Mouse (Mus musculus) liver, embryonic 11.5 days (tissue): ENCODE results near the gene Olfr1209. TPM values are rescaled to one million over a fixed set of nuclear protein-coding genes. Genes with fewer than 3 reads are reported as not detected.

ENCODE experiments used
- ATAC-seq: fragments of 200-750 bp; cut with Nextera tagmentation; replicated peaks from 2 replicates; pipeline ENCODE4 v1.8.0; 2017; ENCODE audit warnings: moderate number of reproducible peaks, mild to moderate bottlenecking, moderate TSS enrichment, moderate library complexity; ENCODE audit not compliant: low FRiP score
- DNase-seq: peaks from one replicate; pipeline ENCODE4 v3.0.0-alpha.2; 2017; ENCODE audit warnings: low spot score
- H3K27ac ChIP-seq: fragments of 300-500 bp; sonication (generic); 2 replicates; pipeline ENCODE4 v1.5.1; 2014; ENCODE audit warnings: mild to moderate bottlenecking, low read depth, low read length, control low read depth
- H3K27me3 ChIP-seq: fragments of 300-500 bp; sonication (generic); replicated peaks from 2 replicates; pipeline ENCODE4 v1.6.1; 2014; ENCODE audit warnings: low read length, mixed read lengths; ENCODE audit not compliant: control insufficient read depth, insufficient read depth
- H3K36me3 ChIP-seq: fragments of 300-500 bp; sonication (generic); 2 replicates; pipeline ENCODE4 v1.6.1; 2014; ENCODE audit warnings: mild to moderate bottlenecking, low read length, moderate library complexity, mixed read lengths; ENCODE audit not compliant: control insufficient read depth, insufficient read depth
- H3K4me1 ChIP-seq: fragments of 300-500 bp; sonication (generic); replicated peaks from 2 replicates; pipeline ENCODE4 v1.6.1; 2014; ENCODE audit warnings: low read length, mixed read lengths; ENCODE audit not compliant: control insufficient read depth, insufficient read depth
- H3K4me2 ChIP-seq: fragments of 300-500 bp; sonication (generic); 2 replicates; pipeline ENCODE4 v1.6.1; 2014; ENCODE audit warnings: mild to moderate bottlenecking, control low read depth, moderate library complexity
- H3K4me3 ChIP-seq: fragments of 300-500 bp; sonication (generic); 2 replicates; pipeline ENCODE4 v1.5.1; 2014; ENCODE audit warnings: low read depth, low read length, control low read depth
- H3K9ac ChIP-seq: fragments of 300-500 bp; sonication (generic); 2 replicates; pipeline ENCODE4 v1.6.1; 2014; ENCODE audit warnings: low read depth, low read length, control low read depth
- H3K9me3 ChIP-seq: fragments of 300-500 bp; sonication (generic); 2 replicates; pipeline ENCODE4 v1.6.1; 2016; ENCODE audit warnings: low read length, inconsistent platforms, mixed read lengths; ENCODE audit not compliant: control insufficient read depth
- WGBS: fragments of 180-500 bp; shearing (Covaris S2); extraction: QIAGEN DNeasy Blood & Tissue Kit; methylation state at CpG from one replicate; pipeline ENCODE4 v1.1.7; 2014; 5-methylcytosine and 5-hydroxymethylcytosine counted together
- polyA plus RNA-seq: library from polyadenylated mRNA; unstranded; fragments of >200 nt; fragmentation: Nextera tagmentation; extraction: Ambion mirVana; gene quantifications from 2 replicates; pipeline ENCODE4 v1.2.1, GENCODE M21; 2014

The Olfr1209 gene
- not detected in 2 replicates for polyA plus RNA-seq

GRCm38 (mm10) chr2:88915057-88915456 is at the start of gene Olfr1209:
Gene Olfr1209, minus strand, starts transcription at chr2:88915157.
- WGBS: 85% methylated on average over 3 of the region's 3 CpGs
- Histone ChIP-seq H3K27ac (no peak within 1 kb of the TSS), H3K4me2 (no peak within 1 kb of the TSS), H3K9ac (no peak within 1 kb of the TSS), H3K9me3 (no peaks in the 10 kb centered on the region), H3K4me1 (no peaks in the 10 kb centered on the region), H3K4me3 (no peak within 1 kb of the TSS), H3K36me3 (no peaks in the 10 kb centered on the region), H3K27me3 (no peaks in the 10 kb centered on the region)
- no peak for ATAC-seq
- DNase-seq: no peak

- ATAC-seq: no peak
- Histone ChIP-seq H3K36me3 (no peaks in the 10 kb centered on the region), H3K4me2 (no peak within 1 kb of the TSS), H3K27ac (no peak within 1 kb of the TSS), H3K27me3 (no peaks in the 10 kb centered on the region), H3K4me3 (no peak within 1 kb of the TSS), H3K9me3 (no peaks in the 10 kb centered on the region), H3K4me1 (no peaks in the 10 kb centered on the region), H3K9ac (no peak within 1 kb of the TSS)
- DNase-seq: no peak
Measured at GRCm38 (mm10) chr2:88953669-88954068, 38.7 kb upstream of the Olfr1209 start, which contains the start of gene Olfr1212. Gene Olfr1212, plus strand, starts transcription at chr2:88953969.

- Histone ChIP-seq H3K9ac (no peak within 1 kb of the TSS), H3K9me3 (no peaks in the 10 kb centered on the region), H3K27me3 (no peaks in the 10 kb centered on the region), H3K4me3 (no peak within 1 kb of the TSS), H3K36me3 (no peaks in the 10 kb centered on the region), H3K27ac (no peak within 1 kb of the TSS), H3K4me2 (no peak within 1 kb of the TSS), H3K4me1 (no peaks in the 10 kb centered on the region)
- DNase-seq (no peak), ATAC-seq (no peak)
- 83% methylated on average over 1 of the region's 1 CpGs for WGBS
Measured at GRCm38 (mm10) chr2:88938011-88938410, 23.1 kb upstream of the Olfr1209 start, which contains the start of gene Olfr1211. Gene Olfr1211, minus strand, starts transcription at chr2:88938111.

GRCm38 (mm10) chr2:88902211-88902610 is 12.7 kb downstream of the Olfr1209 start, which contains the start of gene Olfr1208:
Gene Olfr1208, minus strand, starts transcription at chr2:88902311.
- Histone ChIP-seq H3K9me3 (no peaks in the 10 kb centered on the region), H3K4me3 (no peak within 1 kb of the TSS), H3K9ac (no peak within 1 kb of the TSS), H3K27me3 (no peaks in the 10 kb centered on the region), H3K4me2 (no peak within 1 kb of the TSS), H3K4me1 (no peaks in the 10 kb centered on the region), H3K27ac (no peak within 1 kb of the TSS), H3K36me3 (no peaks in the 10 kb centered on the region)
- DNase-seq (no peak), ATAC-seq (no peak)

GRCm38 (mm10) chr2:88862931-88863330 is 52.0 kb downstream of the Olfr1209 start, which contains the start of gene Olfr1206:
Gene Olfr1206, plus strand, starts transcription at chr2:88863231.
- H3K27me3 ChIP-seq: no peaks in the 10 kb centered on the region
- H3K9ac ChIP-seq: no peak within 1 kb of the TSS
- WGBS: 71% methylated on average over 2 of the region's 2 CpGs
- no peak within 1 kb of the TSS for H3K27ac ChIP-seq
- H3K9me3 ChIP-seq: no peaks in the 10 kb centered on the region
- no peak within 1 kb of the TSS for H3K4me3 ChIP-seq
- no peak for ATAC-seq
- no peaks in the 10 kb centered on the region for H3K36me3 ChIP-seq
- no peaks in the 10 kb centered on the region for H3K4me1 ChIP-seq
- DNase-seq: no peak
- H3K4me2 ChIP-seq: no peak within 1 kb of the TSS

Other genes with a start within 250 kb of the Olfr1209 start
- gene Olfr1193, start 239.5 kb downstream of the Olfr1209 start, polyA plus RNA-seq: not detected in 2 replicates
- gene Olfr1195, start 226.0 kb downstream of the Olfr1209 start, polyA plus RNA-seq: not detected in 2 replicates
- not detected in 2 replicates for gene Olfr1196, start 210.6 kb downstream of the Olfr1209 start, polyA plus RNA-seq
- not detected in 2 replicates for gene Olfr1197, start 182.8 kb downstream of the Olfr1209 start, polyA plus RNA-seq
- not detected in 2 replicates for gene Olfr1198, start 163.8 kb downstream of the Olfr1209 start, polyA plus RNA-seq
- gene Olfr1199, start 154.7 kb downstream of the Olfr1209 start, polyA plus RNA-seq: not detected in 2 replicates
- gene Olfr1200, start 144.7 kb downstream of the Olfr1209 start, polyA plus RNA-seq: not detected in 2 replicates
- gene Olfr1201, start 122.1 kb downstream of the Olfr1209 start, polyA plus RNA-seq: not detected in 2 replicates
- not detected in 2 replicates for gene Olfr1202, start 100.7 kb downstream of the Olfr1209 start, polyA plus RNA-seq
- not detected in 2 replicates for gene Olfr1205, start 85.4 kb downstream of the Olfr1209 start, polyA plus RNA-seq
- gene Olfr1204, start 65.9 kb downstream of the Olfr1209 start, polyA plus RNA-seq: not detected in 2 replicates
- gene Olfr1206, start 51.9 kb downstream of the Olfr1209 start, polyA plus RNA-seq: not detected in 2 replicates
- gene Olfr1208, start 12.8 kb downstream of the Olfr1209 start, polyA plus RNA-seq: not detected in 2 replicates
- gene Olfr1211, start 23.0 kb upstream of the Olfr1209 start, polyA plus RNA-seq: not detected in 2 replicates
- gene Olfr1212, start 38.8 kb upstream of the Olfr1209 start, polyA plus RNA-seq: not detected in 2 replicates
- not detected in 2 replicates for gene Gm13762, start 65.1 kb upstream of the Olfr1209 start, polyA plus RNA-seq
- gene Olfr1214, start 77.5 kb upstream of the Olfr1209 start, polyA plus RNA-seq: not detected in 2 replicates
- gene Olfr1215, start 91.8 kb upstream of the Olfr1209 start, polyA plus RNA-seq: not detected in 2 replicates
- not detected in 2 replicates for gene Olfr1216, start 103.2 kb upstream of the Olfr1209 start, polyA plus RNA-seq
- not detected in 2 replicates for gene Olfr1217, start 116.9 kb upstream of the Olfr1209 start, polyA plus RNA-seq
- gene Olfr1218, start 146.0 kb upstream of the Olfr1209 start, polyA plus RNA-seq: not detected in 2 replicates
- not detected in 2 replicates for gene Olfr1219, start 168.4 kb upstream of the Olfr1209 start, polyA plus RNA-seq
- gene Olfr1220, start 191.7 kb upstream of the Olfr1209 start, polyA plus RNA-seq: not detected in 2 replicates
- gene Olfr1221, start 202.1 kb upstream of the Olfr1209 start, polyA plus RNA-seq: not detected in 2 replicates
- not detected in 2 replicates for gene Olfr1222, start 217.9 kb upstream of the Olfr1209 start, polyA plus RNA-seq
- not detected in 2 replicates for gene Olfr1223, start 236.4 kb upstream of the Olfr1209 start, polyA plus RNA-seq
- gene Olfr1224-ps1, start 248.9 kb upstream of the Olfr1209 start, polyA plus RNA-seq: not detected in 2 replicates